Mouse (Mus musculus): ENCODE results near the gene Apoc4.

Apoc4 gene

DNA sequence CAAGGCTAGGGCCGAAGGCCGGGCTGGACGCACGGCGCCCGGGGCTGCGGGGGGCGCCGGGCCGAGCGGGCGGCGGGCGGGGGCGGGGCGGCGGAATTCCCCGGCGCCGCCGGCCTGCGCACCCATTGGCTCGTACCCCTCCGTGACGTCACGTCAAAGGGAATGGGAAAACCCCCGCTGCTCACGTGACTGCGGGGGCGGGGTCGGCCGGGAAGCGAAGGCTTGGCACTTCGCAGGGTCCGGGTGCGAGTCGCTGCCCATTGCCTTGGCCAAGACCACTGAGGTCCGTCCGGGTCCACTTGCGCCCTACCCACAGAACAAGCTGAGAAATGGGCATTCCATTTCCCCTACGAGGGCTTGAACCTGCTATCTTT is 51.9 kb downstream of the Apoc4 start, which contains the start of gene Relb:
Gene Relb, minus strand, starts transcription at position 78 of the 374 bp plus-strand sequence.
- DNase-seq (ENCODE audit: low read depth, low spot score): peak; percentile 62

DNA sequence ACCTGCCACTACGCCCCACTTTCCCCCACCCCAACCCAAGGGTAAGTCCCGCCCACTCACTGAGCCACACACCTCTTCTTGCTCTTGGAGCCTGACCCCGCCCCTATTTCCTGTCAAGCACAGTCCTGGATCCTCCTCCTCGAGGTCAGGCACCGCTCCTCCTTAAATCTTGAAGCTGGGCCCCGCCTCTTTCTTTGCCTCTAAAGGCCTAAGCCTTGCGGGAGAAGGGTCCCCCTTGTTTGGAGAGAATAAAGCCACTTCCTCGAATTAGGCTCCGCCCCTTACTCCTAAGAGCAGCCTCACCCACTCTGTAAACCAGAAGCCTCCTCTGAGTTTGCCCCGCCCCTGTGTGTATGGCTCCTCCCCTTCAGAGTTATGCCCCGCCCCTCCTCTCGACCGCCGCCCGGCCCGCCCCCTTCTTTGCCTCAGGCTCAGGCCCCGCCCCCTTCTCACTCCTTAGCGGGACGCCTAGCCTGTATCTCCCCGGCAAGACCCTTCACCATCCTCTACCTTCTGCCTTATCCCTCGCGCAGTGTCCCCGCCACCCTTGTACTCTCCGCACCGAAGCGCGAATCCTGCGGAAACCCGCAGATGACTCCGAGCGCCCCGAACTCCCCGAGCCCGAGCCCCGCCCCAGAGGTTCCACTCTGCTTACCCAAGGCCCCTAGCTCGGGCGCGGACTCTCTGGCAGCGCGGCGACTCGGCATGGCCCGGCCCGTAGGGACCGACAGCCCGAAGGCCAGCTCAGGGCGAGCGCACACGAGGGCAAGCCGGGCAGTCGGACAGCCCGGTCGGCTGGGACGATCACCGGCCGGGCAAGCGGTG is 52.5 kb downstream of the Apoc4 start:
- peak; percentile 82 for DNase-seq (ENCODE audit: low read depth, low spot score)

DNA sequence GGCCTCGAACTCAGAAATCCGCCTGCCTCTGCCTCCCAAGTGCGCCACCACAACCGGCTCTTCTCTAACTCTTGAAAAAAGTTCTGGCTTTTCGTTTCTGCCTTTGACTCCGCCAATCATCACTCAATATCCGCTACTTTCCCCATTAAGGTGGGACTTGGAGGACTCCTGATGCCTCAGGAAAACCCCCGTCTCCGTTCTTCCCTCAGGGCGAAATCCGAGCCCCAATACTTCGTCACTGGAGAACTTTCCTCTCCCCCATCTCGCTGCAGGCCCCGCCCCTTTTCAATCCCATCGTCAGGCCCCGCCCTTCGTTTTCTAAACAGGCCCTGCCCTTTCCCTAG is 53.1 kb downstream of the Apoc4 start:
- DNase-seq (ENCODE audit: low read depth, low spot score): no peak

Measured in retina, adult 2 months (tissue).